Comparison of ENCODE assay signal across 8 mouse cellular contexts in genomic region chr6:145441416-145442110, GRCm38 (mm10).
A peak's percentile ranks its signal among the peaks of the same experiment; 100 is the strongest.
DNase-seq lines count a peak whose midpoint lies in the region; ATAC-seq lines count a peak whose summit lies in the region.

No protein-coding gene starts in this region.

- H3K9me3 ChIP-seq in neural tube, embryonic 15.5 days (replicated peaks): no peaks in the 10 kb centered on the region
- no peaks in the 10 kb centered on the region for H3K9me3 ChIP-seq in intestine, embryonic 16.5 days (ENCODE audit: control insufficient read depth, low read length)
- H3K9me3 ChIP-seq in lung, embryonic 15.5 days: no peaks in the 10 kb centered on the region

- H3K4me2 ChIP-seq in neural tube, embryonic 15.5 days: no peak overlapping the region
- no peak overlapping the region for H3K4me2 ChIP-seq in intestine, embryonic 16.5 days (ENCODE audit: low read depth, low read length)
- no peak overlapping the region for H3K4me2 ChIP-seq in lung, embryonic 15.5 days

- H3K4me1 ChIP-seq in neural tube, embryonic 15.5 days: peaks cover 7% of the 10 kb centered on the region; the same call in 1 of the 2 replicates
- peaks cover 8% of the 10 kb centered on the region; the same call in 1 of the 2 replicates for H3K4me1 ChIP-seq in intestine, embryonic 16.5 days (ENCODE audit: control insufficient read depth, insufficient read depth, low read length)
- H3K4me1 ChIP-seq in lung, embryonic 15.5 days: peaks cover 10% of the 10 kb centered on the region

- H3K9ac ChIP-seq in neural tube, embryonic 15.5 days (replicated peaks): no peak overlapping the region
- no peak overlapping the region for H3K9ac ChIP-seq in intestine, embryonic 16.5 days (ENCODE audit: low read depth, low read length)
- no peak overlapping the region for H3K9ac ChIP-seq in lung, embryonic 15.5 days

- H3K36me3 ChIP-seq in neural tube, embryonic 15.5 days: no peaks in the 10 kb centered on the region
- H3K36me3 ChIP-seq in intestine, embryonic 16.5 days (ENCODE audit: control insufficient read depth, insufficient read depth, low read length): no peaks in the 10 kb centered on the region
- H3K36me3 ChIP-seq in lung, embryonic 15.5 days: no peaks in the 10 kb centered on the region

- peak; percentile 67 for DNase-seq in neural tube, embryonic 10.5 days (ENCODE audit: extremely low spot score, low spot score)
- peak; percentile 32 to 39 for DNase-seq in cerebellum, adult 18-20 months
- DNase-seq in urinary bladder, postnatal 36 days (ENCODE audit: low spot score in 2 of 2): peak; percentile 25 to 49

- H3K4me3 ChIP-seq in neural tube, embryonic 15.5 days (replicated peaks): no peak overlapping the region
- H3K4me3 ChIP-seq in intestine, embryonic 16.5 days (ENCODE audit: low read length): no peak overlapping the region
- no peak overlapping the region for H3K4me3 ChIP-seq in lung, embryonic 15.5 days

- ATAC-seq in neural tube, embryonic 15.5 days (ENCODE audit: low FRiP score): no peak
- peak; percentile 84 for ATAC-seq in frontal cortex, adult (ENCODE audit: low TSS enrichment)
- ATAC-seq in intestine, embryonic 16.5 days: peak; percentile 70
- ATAC-seq in lung, embryonic 15.5 days (ENCODE audit: borderline replicate concordance, extremely low read depth, low FRiP score, low TSS enrichment): peak; percentile 41; the same call in 1 of the 2 replicates
- no peak for ATAC-seq in activated CD4-positive, CD25-positive, alpha-beta regulatory T cell, adult 4 months

- no peaks in the 10 kb centered on the region for H3K27me3 ChIP-seq in neural tube, embryonic 15.5 days (replicated peaks)
- no peaks in the 10 kb centered on the region for H3K27me3 ChIP-seq in intestine, embryonic 16.5 days (replicated peaks; ENCODE audit: control insufficient read depth, insufficient read depth, low read length)
- H3K27me3 ChIP-seq in lung, embryonic 15.5 days: no peaks in the 10 kb centered on the region

- H3K27ac ChIP-seq in neural tube, embryonic 15.5 days (replicated peaks): no peak overlapping the region
- H3K27ac ChIP-seq in intestine, embryonic 16.5 days (ENCODE audit: low read length): peak overlapping the region; percentile 76
- H3K27ac ChIP-seq in lung, embryonic 15.5 days: no peak overlapping the region; the same call in 1 of the 2 replicates

- whole genome bisulfite sequencing in neural tube, embryonic 15.5 days: 73% methylated on average over 18 of the region's 18 CpGs
- 61% methylated on average over 18 of the region's 18 CpGs for WGBS in intestine, embryonic 16.5 days
- 55% methylated on average over 18 of the region's 18 CpGs for WGBS in lung, embryonic 15.5 days

Comparison
In these comparisons a context has a peak if more than half of its experiments do, and no peak if none do; other contexts are left out.
1. ATAC-seq: peak in frontal cortex, adult (single experiment), intestine, embryonic 16.5 days (single experiment) and lung, embryonic 15.5 days (single experiment); none in neural tube, embryonic 15.5 days (single experiment) and activated CD4-positive, CD25-positive, alpha-beta regulatory T cell, adult 4 months (single experiment).
2. Peak in every context shown above with its lines, with median percentiles within 50 percentile points of each other: DNase-seq.